Mouse (Mus musculus): ENCODE data around the gene Omp.

Omp gene

DNA sequence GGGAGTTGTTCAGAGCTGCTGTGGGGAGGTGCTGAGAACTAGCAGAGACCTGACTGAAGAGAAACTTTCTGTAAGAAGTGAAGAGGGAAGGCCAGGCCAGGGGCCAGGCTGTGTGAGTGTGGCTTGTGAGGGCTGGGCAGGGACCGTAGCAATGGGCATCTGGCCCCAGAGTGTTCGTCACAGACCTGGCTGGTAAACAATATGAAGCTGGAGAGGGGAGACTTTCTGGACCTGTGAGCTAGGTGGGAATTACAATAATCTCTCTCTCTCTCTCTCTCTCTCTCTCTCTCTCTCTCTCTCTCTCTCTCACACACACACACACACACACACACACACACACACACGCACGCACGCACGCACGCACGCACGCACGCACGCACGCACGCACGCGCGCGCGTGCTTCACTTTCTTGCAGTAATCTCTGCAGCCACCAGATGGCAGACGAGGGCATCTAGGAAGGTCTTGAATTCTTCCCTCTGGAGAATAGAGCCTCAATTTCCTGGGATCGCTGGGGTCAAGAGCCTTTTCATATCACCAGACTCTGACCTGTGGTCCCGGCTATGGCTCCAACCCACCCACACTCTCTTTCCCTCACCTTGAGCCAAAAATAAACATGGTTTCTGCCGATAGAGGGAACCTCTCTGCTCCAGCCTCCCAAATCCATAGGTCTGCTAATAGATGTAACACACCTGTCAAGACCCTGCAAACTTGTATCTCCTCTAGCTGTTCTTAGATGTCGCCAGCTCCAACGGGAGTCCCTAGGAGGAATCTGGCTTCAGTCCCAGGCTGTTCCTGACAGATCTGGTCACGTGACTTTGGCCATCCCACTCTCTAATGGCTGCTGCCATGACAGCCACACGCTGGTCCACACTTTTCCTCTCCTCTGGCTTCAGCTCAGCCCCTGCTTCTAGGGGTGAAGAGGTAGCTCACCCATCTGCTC, 42.0 kb downstream of the Omp start:
- peak; percentile 71 for DNase-seq (ENCODE audit: low spot score in 2 of 2)

GRCm38 (mm10) chr7:98102488-98102887, 42.8 kb downstream of the Omp start:
- DNase-seq (ENCODE audit: low spot score in 2 of 2): no peak

DNA sequence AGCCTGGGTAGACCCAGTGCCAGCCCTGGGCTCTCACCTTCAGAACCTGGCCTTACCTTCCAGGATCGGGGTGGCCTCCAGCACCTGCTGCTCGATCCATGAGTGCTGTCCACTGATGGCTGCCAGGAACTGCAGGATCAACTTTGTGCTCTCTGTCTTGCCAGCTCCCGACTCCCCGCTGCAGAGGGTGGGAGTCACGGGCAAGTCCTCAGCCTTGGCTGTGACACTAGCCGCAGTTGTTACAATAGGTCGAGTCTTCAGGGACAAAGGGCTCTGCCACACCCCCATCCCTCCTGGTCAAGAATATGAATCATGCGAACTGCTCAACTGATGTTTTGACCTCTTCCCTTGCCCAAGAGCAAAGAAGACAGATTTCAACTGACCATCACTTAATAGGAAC, 47.7 kb downstream of the Omp start:
- no peak for DNase-seq (ENCODE audit: low spot score in 2 of 2)

- no peak for DNase-seq (ENCODE audit: low spot score in 2 of 2)
These were observed 49.5 kb downstream of the Omp start for GRCm38 (mm10) chr7:98095852-98096251.

Data from urinary bladder, postnatal 36 days (tissue).